19 mouse cellular contexts compared by ENCODE assay signal in the genomic region with DNA sequence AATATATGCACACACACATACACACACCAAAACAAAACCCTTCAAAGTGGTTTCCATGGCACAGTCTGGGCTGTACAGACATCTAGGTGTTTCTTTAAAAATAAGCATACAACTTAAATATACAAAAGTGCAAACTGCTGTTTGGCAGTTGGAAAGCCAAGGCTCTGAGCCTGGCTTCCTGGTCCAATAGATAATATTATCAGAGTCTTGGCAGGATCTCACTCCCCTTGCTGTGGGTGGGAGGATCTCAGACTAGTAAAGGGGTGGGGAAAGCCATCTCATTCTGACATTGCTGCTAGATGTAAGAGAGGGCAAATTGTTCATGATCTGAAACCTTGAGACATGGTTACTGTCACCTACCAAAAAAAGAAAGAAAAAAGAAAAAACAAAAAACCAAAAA. TPM values are rescaled to one million over a fixed set of nuclear protein-coding genes. Genes with fewer than 3 reads are reported as not detected.
DNase-seq lines count a peak whose midpoint lies in the region; ATAC-seq lines count a peak whose summit lies in the region.
"Had no signal": no experiment of that assay in that cellular context is flagged by ENCODE, and none has a peak within 500 bp of the region (broad histone marks: within the 10 kb centered on the region; RNA-seq: fewer than 3 reads in every experiment).

No protein-coding gene starts in this region.

- H3K27me3 ChIP-seq in heart, embryonic 10.5 days (ENCODE audit: insufficient read depth, poor library complexity, severe bottlenecking) = no peaks in the 10 kb centered on the region
- H3K27me3 ChIP-seq in liver, embryonic 13.5 days = no peaks in the 10 kb centered on the region
- H3K27me3 ChIP-seq in midbrain, embryonic 14.5 days (ENCODE audit: control insufficient read depth, insufficient read depth, low read length) = no peaks in the 10 kb centered on the region
- H3K27me3 ChIP-seq: megakaryocyte, embryonic 14.5 days had no signal

- no peaks in the 10 kb centered on the region for H3K4me1 ChIP-seq in heart, embryonic 10.5 days
- H3K4me1 ChIP-seq in liver, embryonic 13.5 days (replicated peaks) = peaks cover 62% of the 10 kb centered on the region
- no peaks in the 10 kb centered on the region for H3K4me1 ChIP-seq in midbrain, embryonic 14.5 days (ENCODE audit: control insufficient read depth, insufficient read depth, low read length)

- peak; percentile 80 for DNase-seq in heart, embryonic 10.5 days (ENCODE audit: low spot score)
- DNase-seq in heart, adult 18-20 months = no peak
- DNase-seq in spleen, postnatal 36 days (ENCODE audit: low spot score in 2 of 2) = peak; percentile 41 to 71
- DNase-seq in spleen, adult 12 weeks (ENCODE audit: low spot score) = no peak
- peak; percentile 70 for DNase-seq in liver, embryonic 13.5 days
- DNase-seq in midbrain, embryonic 14.5 days = no peak
- no peak for DNase-seq in frontal cortex, postnatal 10 days (ENCODE audit: low spot score in 2 of 2)
- DNase-seq in kidney, adult 18-20 months = no peak
- DNase-seq: adrenal gland, postnatal 14 days; cerebellum, adult 18-20 months; embryo, embryonic 11 days; heart, adult 2 months; kidney, postnatal 36 days; layer of hippocampus, postnatal 36 days; right cerebral cortex, postnatal 14 days had no signal

- peak overlapping the region; percentile 57 for H3K4me2 ChIP-seq in liver, embryonic 13.5 days
- H3K4me2 ChIP-seq in midbrain, embryonic 14.5 days (ENCODE audit: low read length) = no peak overlapping the region

- no peaks in the 10 kb centered on the region for H3K36me3 ChIP-seq in heart, embryonic 10.5 days
- H3K36me3 ChIP-seq in liver, embryonic 13.5 days = no peaks in the 10 kb centered on the region
- no peaks in the 10 kb centered on the region for H3K36me3 ChIP-seq in midbrain, embryonic 14.5 days (ENCODE audit: control insufficient read depth, insufficient read depth, low read length)

- H3K4me3 ChIP-seq in heart, embryonic 10.5 days = no peak overlapping the region
- no peak overlapping the region; the same call in 1 of the 2 replicates for H3K4me3 ChIP-seq in liver, embryonic 13.5 days (replicated peaks)
- H3K4me3 ChIP-seq in midbrain, embryonic 14.5 days (replicated peaks; ENCODE audit: low read depth, low read length) = no peak overlapping the region
- H3K4me3 ChIP-seq: heart, adult 2 months; megakaryocyte, embryonic 14.5 days; myocyte had no signal

- ATAC-seq in liver, embryonic 13.5 days (ENCODE audit: low read depth) = peak; percentile 88
- no peak for ATAC-seq in midbrain, embryonic 14.5 days (ENCODE audit: low FRiP score, low TSS enrichment)
- ATAC-seq: hindbrain, embryonic 16.5 days had no signal

- H3K9me3 ChIP-seq in heart, embryonic 10.5 days = no peaks in the 10 kb centered on the region
- H3K9me3 ChIP-seq in liver, embryonic 13.5 days (replicated peaks) = no peaks in the 10 kb centered on the region
- no peaks in the 10 kb centered on the region for H3K9me3 ChIP-seq in midbrain, embryonic 14.5 days (ENCODE audit: control insufficient read depth, low read length)
- H3K9me3 ChIP-seq: megakaryocyte, embryonic 14.5 days had no signal

- H3K27ac ChIP-seq in heart, embryonic 10.5 days = peak overlapping the region; percentile 67; the same call in 1 of the 2 replicates
- peak overlapping the region; percentile 99 for H3K27ac ChIP-seq in liver, embryonic 13.5 days
- no peak overlapping the region for H3K27ac ChIP-seq in midbrain, embryonic 14.5 days (replicated peaks; ENCODE audit: low read depth, low read length)
- H3K27ac ChIP-seq: heart, adult 2 months had no signal

- peak overlapping the region; percentile 75 for H3K9ac ChIP-seq in liver, embryonic 13.5 days
- H3K9ac ChIP-seq in midbrain, embryonic 14.5 days (replicated peaks; ENCODE audit: low read length) = no peak overlapping the region

RNA-seq across cellular contexts. Expression of a gene that starts 15.4 kb away (rescaled TPM):
- not detected in 2 replicates for polyA plus RNA-seq in heart, embryonic 10.5 days (2016; fragmentation: Nextera tagmentation; extraction: Ambion mirVana)
- total RNA-seq in heart, adult 18-20 months (2021) = not detected
- polyA plus RNA-seq in liver, embryonic 13.5 days (2015; fragmentation: Nextera tagmentation; extraction: Ambion mirVana) = not detected in 2 replicates
- polyA plus RNA-seq in midbrain, embryonic 14.5 days (2014; fragmentation: Nextera tagmentation; extraction: Ambion mirVana) = not detected in 2 replicates
- total RNA-seq: adrenal gland, postnatal 14 days; heart, adult 2 months; layer of hippocampus, postnatal 36 days had no signal
- polyA plus RNA-seq: heart, adult 2 months; hindbrain, embryonic 16.5 days; limb, embryonic 14.5 days; myocyte had no signal

RNA-seq across cellular contexts. Expression of a gene that starts 17.7 kb away (rescaled TPM):
- polyA plus RNA-seq in heart, embryonic 10.5 days (2016; fragmentation: Nextera tagmentation; extraction: Ambion mirVana) = 17,516 and 23,478 TPM in 2 replicates
- not detected for total RNA-seq in heart, adult 18-20 months (2021)
- polyA plus RNA-seq in liver, embryonic 13.5 days (2015; fragmentation: Nextera tagmentation; extraction: Ambion mirVana) = 3,309 and 4,306 TPM in 2 replicates
- polyA plus RNA-seq in midbrain, embryonic 14.5 days (2014; fragmentation: Nextera tagmentation; extraction: Ambion mirVana) = 175 and 602 TPM in 2 replicates
- total RNA-seq: adrenal gland, postnatal 14 days; heart, adult 2 months; layer of hippocampus, postnatal 36 days had no signal
- polyA plus RNA-seq: heart, adult 2 months; myocyte had no signal

RNA-seq across cellular contexts. Expression of a gene that starts 23.6 kb away (rescaled TPM):
- not detected in 2 replicates for polyA plus RNA-seq in heart, embryonic 10.5 days (2016; fragmentation: Nextera tagmentation; extraction: Ambion mirVana)
- not detected for total RNA-seq in heart, adult 18-20 months (2021)
- polyA plus RNA-seq in liver, embryonic 13.5 days (2015; fragmentation: Nextera tagmentation; extraction: Ambion mirVana) = not detected in 2 replicates
- polyA plus RNA-seq in midbrain, embryonic 14.5 days (2014; fragmentation: Nextera tagmentation; extraction: Ambion mirVana) = not detected in 2 replicates
- total RNA-seq: adrenal gland, postnatal 14 days; heart, adult 2 months; layer of hippocampus, postnatal 36 days had no signal
- polyA plus RNA-seq: heart, adult 2 months; hindbrain, embryonic 16.5 days; limb, embryonic 14.5 days; myocyte had no signal

RNA-seq across cellular contexts. Expression of a gene that starts 27.7 kb away (rescaled TPM):
- 8,898 and 9,884 TPM in 2 replicates for polyA plus RNA-seq in heart, embryonic 10.5 days (2016; fragmentation: Nextera tagmentation; extraction: Ambion mirVana)
- total RNA-seq in heart, adult 18-20 months (2021) = not detected
- 367 and 436 TPM in 2 replicates for polyA plus RNA-seq in liver, embryonic 13.5 days (2015; fragmentation: Nextera tagmentation; extraction: Ambion mirVana)
- 0.78 and 4.0 TPM in 2 replicates for polyA plus RNA-seq in midbrain, embryonic 14.5 days (2014; fragmentation: Nextera tagmentation; extraction: Ambion mirVana)
- total RNA-seq: adrenal gland, postnatal 14 days; heart, adult 2 months; layer of hippocampus, postnatal 36 days had no signal
- polyA plus RNA-seq: heart, adult 2 months; hindbrain, embryonic 16.5 days; myocyte had no signal

RNA-seq across cellular contexts. Expression of a gene that starts 30.3 kb away (rescaled TPM):
- polyA plus RNA-seq in heart, embryonic 10.5 days (2016; fragmentation: Nextera tagmentation; extraction: Ambion mirVana) = 0.28 and 1.2 TPM in 2 replicates
- total RNA-seq in heart, adult 18-20 months (2021) = not detected
- polyA plus RNA-seq in liver, embryonic 13.5 days (2015; fragmentation: Nextera tagmentation; extraction: Ambion mirVana) = 0.32 and 0.36 TPM in 2 replicates
- not detected in 2 replicates for polyA plus RNA-seq in midbrain, embryonic 14.5 days (2014; fragmentation: Nextera tagmentation; extraction: Ambion mirVana)
- total RNA-seq: adrenal gland, postnatal 14 days; heart, adult 2 months; layer of hippocampus, postnatal 36 days had no signal
- polyA plus RNA-seq: heart, adult 2 months; hindbrain, embryonic 16.5 days; limb, embryonic 14.5 days; myocyte had no signal

Comparison
In these comparisons a context has a peak if more than half of its experiments do, and no peak if none do; other contexts are left out.
1. DNase-seq: peak in heart, embryonic 10.5 days (single experiment), spleen, postnatal 36 days (2 of 2) and liver, embryonic 13.5 days (single experiment); none in heart, adult 18-20 months (0 of 2), spleen, adult 12 weeks (single experiment), midbrain, embryonic 14.5 days (single experiment), frontal cortex, postnatal 10 days (0 of 2) and kidney, adult 18-20 months (single experiment).